Comparison of ENCODE assay signal across 15 mouse cellular contexts in genomic region chr9:50592955-50593354, GRCm38 (mm10). TPM values are rescaled to one million over a fixed set of nuclear protein-coding genes. Genes with fewer than 3 reads are reported as not detected.
"Had no signal": no experiment of that assay in that cellular context is flagged by ENCODE, and none has a peak within 500 bp of the region (broad histone marks: within the 10 kb centered on the region; RNA-seq: fewer than 3 reads in every experiment).

No protein-coding gene starts in this region.

- H3K4me2 ChIP-seq: hindbrain, embryonic 14.5 days; intestine, embryonic 15.5 days; limb, embryonic 15.5 days; liver, embryonic 15.5 days; lung, embryonic 15.5 days; neural tube, embryonic 13.5 days had no signal

- H3K9ac ChIP-seq: hindbrain, embryonic 14.5 days; intestine, embryonic 15.5 days; limb, embryonic 15.5 days; liver, embryonic 15.5 days; lung, embryonic 15.5 days; neural tube, embryonic 13.5 days had no signal

- H3K4me3 ChIP-seq: intestine, embryonic 15.5 days; limb, embryonic 15.5 days; liver, embryonic 15.5 days; lung, embryonic 15.5 days; midbrain, embryonic 10.5 days; neural tube, embryonic 13.5 days had no signal

- H3K27me3 ChIP-seq: intestine, embryonic 15.5 days; limb, embryonic 15.5 days; liver, embryonic 15.5 days; lung, embryonic 15.5 days; neural tube, embryonic 13.5 days had no signal

- H3K27ac ChIP-seq: hindbrain, embryonic 14.5 days; intestine, embryonic 15.5 days; limb, embryonic 15.5 days; liver, embryonic 15.5 days; lung, embryonic 15.5 days; midbrain, embryonic 10.5 days; neural tube, embryonic 13.5 days had no signal

- DNase-seq: layer of hippocampus, postnatal 36 days; right cerebral cortex, postnatal 25 days had no signal

- H3K4me1 ChIP-seq: intestine, embryonic 15.5 days; limb, embryonic 15.5 days; lung, embryonic 15.5 days; midbrain, embryonic 10.5 days; neural tube, embryonic 13.5 days had no signal

- ATAC-seq: intestine, embryonic 15.5 days had no signal

- H3K9me3 ChIP-seq: intestine, embryonic 15.5 days; limb, embryonic 15.5 days; liver, embryonic 15.5 days; lung, embryonic 15.5 days; midbrain, embryonic 10.5 days; neural tube, embryonic 13.5 days had no signal

RNA-seq across cellular contexts. Expression of gene Tex12, which starts 31.8 kb away (rescaled TPM):
- total RNA-seq: layer of hippocampus, postnatal 36 days; left cerebral cortex, adult 8-10 months; left cerebral cortex, postnatal 25 days had no signal
- polyA plus RNA-seq: hindbrain, embryonic 14.5 days; kidney, adult 2 months; kidney, embryonic 16.5 days; limb, embryonic 11.5 days; limb, embryonic 15.5 days; liver, embryonic 15.5 days; lung, embryonic 15.5 days; neural tube, embryonic 13.5 days; small intestine, adult 2 months had no signal
